Mouse (Mus musculus): ENCODE results near the gene Tas1r3.

DNA sequence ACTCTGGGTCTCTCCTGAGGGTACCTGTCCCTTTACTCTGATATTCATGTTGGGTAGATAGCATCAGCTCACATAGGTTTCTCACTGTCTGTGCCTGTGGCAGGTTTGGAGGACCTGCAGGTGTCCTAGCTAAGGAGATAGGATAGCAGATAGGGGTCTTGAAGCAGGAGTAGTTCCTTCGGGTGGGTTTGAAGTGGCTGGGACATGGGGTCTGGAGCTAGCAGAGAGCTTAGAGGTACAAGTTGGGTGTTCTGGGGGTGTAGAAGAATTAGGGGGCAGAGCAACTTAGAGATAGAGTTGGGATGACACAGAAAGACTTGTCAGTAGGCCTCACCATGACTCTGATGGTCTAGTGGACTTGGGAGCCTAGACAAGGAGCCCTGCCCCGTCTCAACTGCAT lies 13.8 kb downstream of the Tas1r3 start:
- no peak for TF ChIP-seq CTCF (IDR thresholded peaks at IDR 0.05; ENCODE audit: low read depth, low read length)
- TF ChIP-seq GATA1 (IDR thresholded peaks at IDR 0.05; ENCODE audit: borderline replicate concordance, low read length) = no peak

Data from G1E (cell line).